Mouse (Mus musculus) intestine, postnatal 0 days (tissue): ENCODE measurements at regions not wholly inside any gene's neighbourhood (a gene's known extent, or its start where the extent isn't known, plus 50 kb on each side); places are given as distances from the start of the nearest gene placed in this dataset.

Source experiments
- ATAC-seq: fragments of 200-750 bp; cut with Nextera tagmentation; 2 replicates; pipeline ENCODE4 v1.8.0; 2017; ENCODE audit warnings: mild to moderate bottlenecking, moderate TSS enrichment, moderate library complexity
- H3K27ac ChIP-seq: fragments of 300-500 bp; sonication (generic); 2 replicates; pipeline ENCODE4 v1.5.1; 2014; ENCODE audit warnings: mild to moderate bottlenecking, low read depth, low read length, moderate library complexity
- H3K27me3 ChIP-seq: fragments of 300-500 bp; sonication (generic); replicated peaks from 2 replicates; pipeline ENCODE4 v1.6.1; 2014; ENCODE audit warnings: low read length, mixed read lengths; ENCODE audit not compliant: control insufficient read depth, insufficient read depth
- H3K36me3 ChIP-seq: fragments of 300-500 bp; sonication (generic); 2 replicates; pipeline ENCODE4 v1.6.1; 2014; ENCODE audit warnings: mild to moderate bottlenecking, moderate library complexity; ENCODE audit not compliant: control insufficient read depth, insufficient read depth
- H3K4me1 ChIP-seq: fragments of 300-500 bp; sonication (generic); replicated peaks from 2 replicates; pipeline ENCODE4 v1.6.1; 2014; ENCODE audit warnings: antibody characterized with exemption, low read length, mixed read lengths; ENCODE audit not compliant: control insufficient read depth, insufficient read depth
- H3K4me2 ChIP-seq: fragments of 300-500 bp; sonication (generic); replicated peaks from 2 replicates; pipeline ENCODE4 v1.6.1; 2014; ENCODE audit warnings: low read depth, mild to moderate bottlenecking, moderate library complexity
- H3K4me3 ChIP-seq: fragments of 300-500 bp; sonication (generic); 2 replicates; pipeline ENCODE4 v1.5.1; 2014; ENCODE audit warnings: low read depth, low read length
- H3K9ac ChIP-seq: fragments of 300-500 bp; sonication (generic); 2 replicates; pipeline ENCODE4 v1.6.1; 2014; ENCODE audit warnings: mild to moderate bottlenecking, low read depth, low read length
- H3K9me3 ChIP-seq: fragments of 300-500 bp; sonication (generic); 2 replicates; pipeline ENCODE4 v1.6.1; 2016; ENCODE audit warnings: mixed run types; ENCODE audit not compliant: control insufficient read depth
- CTCF ChIP-seq: sonication (generic); IDR thresholded peaks from 2 replicates; pipeline ENCODE4 v1.5.1; 2016; ENCODE audit warnings: low read depth, mild to moderate bottlenecking, control low read depth, antibody characterized with exemption, moderate library complexity
- WGBS: fragments of 180-500 bp; shearing (Covaris S2); extraction: QIAGEN DNeasy Blood & Tissue Kit; methylation state at CpG from one replicate; pipeline ENCODE4 v1.1.7; 2014; 5-methylcytosine and 5-hydroxymethylcytosine counted together

GRCm38 (mm10) chr16:87220611-87221010, 133.4 kb upstream of the N6amt1 start:
- H3K9ac ChIP-seq: no peak overlapping the region
- no peaks in the 10 kb centered on the region for H3K4me1 ChIP-seq
- ATAC-seq: no peak
- TF ChIP-seq CTCF: no peak
- H3K4me2 ChIP-seq: no peak overlapping the region
- H3K27me3 ChIP-seq: no peaks in the 10 kb centered on the region
- no peaks in the 10 kb centered on the region for H3K36me3 ChIP-seq
- no peak overlapping the region for H3K4me3 ChIP-seq
- H3K9me3 ChIP-seq: no peaks in the 10 kb centered on the region
- 95% methylated on average over 5 of the region's 5 CpGs for WGBS
- H3K27ac ChIP-seq: no peak overlapping the region

DNA sequence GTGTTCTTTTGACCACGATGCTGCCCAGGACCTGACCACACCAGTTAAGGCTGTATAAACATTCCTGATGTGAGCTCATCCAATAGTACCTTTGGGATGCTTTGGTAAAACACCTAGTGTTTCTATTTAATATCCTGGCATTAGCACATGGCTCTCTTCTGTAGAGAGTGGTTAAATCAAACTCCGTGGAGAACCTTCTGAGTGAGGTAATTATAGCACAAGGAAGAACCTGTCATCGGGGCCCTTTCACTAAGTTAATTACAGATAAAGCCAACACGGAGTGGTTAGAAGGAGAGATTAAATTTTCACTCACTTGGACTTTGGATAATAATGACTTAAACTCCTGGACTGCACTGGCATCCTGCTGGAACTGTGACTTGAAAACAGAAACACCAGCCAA, 133.8 kb upstream of the N6amt1 start:
- TF ChIP-seq CTCF: no peak
- no peaks in the 10 kb centered on the region for H3K27me3 ChIP-seq
- no peak overlapping the region for H3K27ac ChIP-seq
- H3K4me1 ChIP-seq: no peaks in the 10 kb centered on the region
- no peaks in the 10 kb centered on the region for H3K9me3 ChIP-seq
- no peak for ATAC-seq
- H3K9ac ChIP-seq: no peak overlapping the region
- no peak overlapping the region for H3K4me3 ChIP-seq
- H3K36me3 ChIP-seq: no peaks in the 10 kb centered on the region
- H3K4me2 ChIP-seq: no peak overlapping the region
- 43% methylated on average over 4 of the region's 4 CpGs for WGBS

DNA sequence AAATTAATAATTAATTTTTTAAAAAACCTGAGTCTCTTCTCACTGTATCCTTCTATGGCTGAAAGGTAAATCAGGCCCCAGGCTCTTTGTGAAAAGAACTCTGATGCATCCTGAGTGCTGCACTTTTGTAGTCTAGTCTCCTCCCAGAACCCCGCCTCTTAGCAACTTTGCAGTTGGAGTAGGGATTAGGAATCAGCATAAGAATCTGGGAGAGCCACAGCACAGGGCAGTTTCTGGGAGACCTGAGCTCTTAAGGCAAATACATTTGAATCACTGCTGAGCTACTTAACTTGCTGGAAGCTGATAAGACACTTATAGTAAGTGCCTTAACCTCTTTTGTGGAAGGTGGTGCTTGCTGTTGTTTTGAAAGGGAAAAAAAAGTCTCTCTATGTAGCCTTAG, 146.1 kb upstream of the N6amt1 start:
- Histone ChIP-seq H3K9me3 (no peaks in the 10 kb centered on the region), H3K4me1 (no peaks in the 10 kb centered on the region), H3K4me2 (no peak overlapping the region), H3K27me3 (no peaks in the 10 kb centered on the region), H3K36me3 (no peaks in the 10 kb centered on the region), H3K4me3 (no peak overlapping the region), H3K9ac (no peak overlapping the region), H3K27ac (no peak overlapping the region)
- TF ChIP-seq CTCF: no peak
- no peak for ATAC-seq
- WGBS: 50% methylated on average over 1 of the region's 1 CpGs

GRCm38 (mm10) chr16:87190471-87190870, 163.5 kb upstream of the N6amt1 start:
- ATAC-seq: no peak
- no peak for TF ChIP-seq CTCF
- Histone ChIP-seq H3K4me2 (no peak overlapping the region), H3K4me1 (no peaks in the 10 kb centered on the region), H3K36me3 (no peaks in the 10 kb centered on the region), H3K4me3 (no peak overlapping the region), H3K27ac (no peak overlapping the region), H3K9ac (no peak overlapping the region), H3K9me3 (no peaks in the 10 kb centered on the region), H3K27me3 (no peaks in the 10 kb centered on the region)
- WGBS: 89% methylated on average over 4 of the region's 4 CpGs

- H3K9me3 ChIP-seq: no peaks in the 10 kb centered on the region
- WGBS: 77% methylated on average over 2 of the region's 2 CpGs
- no peak overlapping the region for H3K9ac ChIP-seq
- H3K4me2 ChIP-seq: no peak overlapping the region
- no peaks in the 10 kb centered on the region for H3K4me1 ChIP-seq
- no peak for ATAC-seq
- H3K36me3 ChIP-seq: no peaks in the 10 kb centered on the region
- H3K4me3 ChIP-seq: no peak overlapping the region
- H3K27ac ChIP-seq: no peak overlapping the region
- H3K27me3 ChIP-seq: no peaks in the 10 kb centered on the region
- TF ChIP-seq CTCF: no peak
These were observed 165.2 kb upstream of the N6amt1 start for GRCm38 (mm10) chr16:87188737-87189136.

GRCm38 (mm10) chr16:87172395-87172794, 181.6 kb upstream of the N6amt1 start:
- Histone ChIP-seq H3K4me1 (no peaks in the 10 kb centered on the region), H3K9ac (no peak overlapping the region), H3K4me2 (no peak overlapping the region), H3K27ac (no peak overlapping the region), H3K4me3 (no peak overlapping the region), H3K36me3 (no peaks in the 10 kb centered on the region), H3K9me3 (no peaks in the 10 kb centered on the region), H3K27me3 (no peaks in the 10 kb centered on the region)
- ATAC-seq: no peak
- TF ChIP-seq CTCF: no peak
- WGBS: 83% methylated on average over 4 of the region's 4 CpGs

DNA sequence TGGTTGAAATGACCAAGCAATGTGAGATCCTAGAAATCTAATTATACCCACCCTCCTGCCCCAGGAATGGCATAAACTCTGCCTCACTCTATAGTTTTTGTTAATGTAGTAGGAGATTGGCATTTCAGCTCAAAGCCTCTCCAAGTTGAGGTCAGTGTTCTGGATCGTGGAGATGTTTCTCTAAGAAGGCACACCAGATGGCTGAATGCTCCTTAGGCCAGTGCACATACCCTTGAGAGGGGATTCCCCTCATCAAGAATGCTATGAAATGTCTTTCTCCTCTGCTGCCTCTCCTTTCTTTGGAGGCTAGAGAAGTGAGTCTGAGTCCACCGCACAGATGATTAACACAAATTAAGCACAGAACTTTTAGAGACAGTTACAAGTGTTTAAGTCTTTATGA, 214.7 kb upstream of the N6amt1 start:
- 85% methylated on average over 2 of the region's 2 CpGs for WGBS
- H3K4me2 ChIP-seq: no peak overlapping the region
- no peaks in the 10 kb centered on the region for H3K4me1 ChIP-seq
- no peaks in the 10 kb centered on the region for H3K9me3 ChIP-seq
- no peaks in the 10 kb centered on the region for H3K27me3 ChIP-seq
- TF ChIP-seq CTCF: no peak
- no peak for ATAC-seq
- H3K27ac ChIP-seq: no peak overlapping the region
- H3K4me3 ChIP-seq: no peak overlapping the region
- no peaks in the 10 kb centered on the region for H3K36me3 ChIP-seq
- H3K9ac ChIP-seq: no peak overlapping the region
